Mouse (Mus musculus) activated CD4-positive, CD25-positive, alpha-beta regulatory T cell, adult 9 weeks (primary cell): ENCODE results near the gene Erc1. TPM values are rescaled to one million over a fixed set of nuclear protein-coding genes. Genes with fewer than 3 reads are reported as not detected.

Experiments
- polyA plus RNA-seq: library from polyadenylated mRNA; unstranded; fragments of 100-300 nt; shearing (Covaris generic); gene quantifications from one replicate; pipeline ENCODE4 v1.2.1, GENCODE M21; 2017

Gene Erc1
- polyA plus RNA-seq = 8.2 TPM

DNA sequence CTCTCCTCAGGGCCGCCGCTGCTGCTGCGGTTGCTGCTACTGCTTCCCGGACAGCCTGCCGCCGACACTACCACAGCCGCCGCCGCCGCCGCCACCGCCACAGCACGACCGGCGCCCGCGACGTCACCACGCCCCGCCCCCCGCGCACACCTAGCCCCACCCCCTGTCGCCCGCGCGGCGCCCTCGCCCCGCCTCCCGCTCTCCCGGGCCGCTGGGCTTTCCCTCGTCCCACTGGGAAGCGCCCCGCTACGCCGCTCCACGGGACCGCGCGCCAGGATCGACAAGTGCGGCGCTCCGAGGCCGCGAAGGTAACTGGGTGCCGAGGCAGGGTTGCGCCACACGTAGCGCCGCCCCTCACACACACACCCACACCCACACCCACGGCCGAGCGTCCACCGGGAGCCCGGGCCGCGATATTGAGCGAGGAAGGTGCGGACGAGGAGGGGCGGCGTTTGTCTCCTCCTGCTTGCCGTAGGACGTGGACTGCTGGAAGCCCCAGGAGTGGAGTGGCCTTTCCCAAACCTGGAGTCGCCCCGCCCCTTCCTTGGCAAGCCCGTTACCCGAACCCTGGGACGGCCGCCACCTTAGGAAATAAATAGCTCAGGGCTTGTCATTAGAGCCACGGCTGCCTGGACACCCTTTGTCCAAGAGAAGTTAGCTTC lies at the start of gene Erc1:
Gene Erc1 (minus strand): TSS at position 134 of the 662 bp plus-strand sequence.

DNA sequence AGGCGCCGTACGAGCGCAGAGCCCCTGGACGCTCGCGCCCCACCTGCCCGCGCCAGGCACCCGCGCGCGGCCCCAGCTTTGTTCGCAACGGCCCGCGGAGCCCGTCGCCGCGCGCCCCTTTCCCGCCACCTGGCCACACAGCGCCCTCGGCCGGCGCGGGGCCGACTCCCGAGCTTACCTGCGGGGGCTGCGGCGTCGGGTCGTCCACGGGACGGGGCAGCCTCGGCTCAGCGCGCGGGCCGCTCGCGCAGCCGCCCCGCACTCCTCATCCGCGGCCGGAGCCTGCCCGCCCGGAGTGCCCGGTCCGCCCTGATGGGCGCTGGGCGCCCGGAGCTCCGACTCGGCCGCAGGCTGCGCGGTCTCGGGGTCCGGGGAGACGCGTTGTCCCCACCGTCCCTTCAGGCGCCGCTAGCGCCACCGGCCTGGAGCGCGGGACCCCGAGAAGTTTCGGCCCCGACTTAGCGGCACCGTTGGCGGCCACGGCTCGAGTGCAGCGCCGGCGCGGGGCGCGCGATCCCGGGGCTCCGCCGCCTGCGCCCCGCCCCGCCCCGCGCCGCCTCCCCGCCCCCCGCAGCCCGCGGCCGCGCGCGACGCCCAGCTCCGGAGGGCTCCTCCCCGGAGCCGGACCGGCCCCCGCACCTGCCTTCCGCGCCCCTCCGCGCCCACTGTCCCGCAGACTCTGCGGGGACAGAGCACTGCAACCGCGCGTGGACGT lies 304.0 kb downstream of the Erc1 start, which contains the start of gene Wnt5b:
Gene Wnt5b (minus strand): TSS at position 545 of the 715 bp plus-strand sequence.

Other genes with a start within 250 kb of the Erc1 start
- gene Rad52, start 54.5 kb upstream of the Erc1 start, polyA plus RNA-seq = 40.2 TPM
- gene Wnk1, start 190.5 kb upstream of the Erc1 start, polyA plus RNA-seq = 57.3 TPM
- gene Ninj2, start 245.2 kb upstream of the Erc1 start, polyA plus RNA-seq = 0.45 TPM